Mouse (Mus musculus) left cerebral cortex, adult 2 months (tissue): ENCODE data around the gene Acsm2. TPM values are rescaled to one million over a fixed set of nuclear protein-coding genes. Genes with fewer than 3 reads are reported as not detected.

ENCODE experiments used
- DNase-seq, 2 experiments: peaks; one replicate each; pipeline ENCODE4 v3.0.0; 2021 to 2022; ENCODE audit warnings: low spot score in 2 of 2, mixed read lengths in 1 of 2; ENCODE audit errors: extremely low spot score in 1 of 2
- H3K27ac ChIP-seq: fragments of 200-600 bp; 2 replicates; pipeline ENCODE4 v1.8.1; 2022
- H3K4me3 ChIP-seq: fragments of 200-600 bp; 2 replicates; pipeline ENCODE4 v1.8.1; 2022
- CTCF ChIP-seq: fragments of 200-600 bp; IDR thresholded peaks from 2 replicates; pipeline ENCODE4 v1.8.1; 2022; ENCODE audit warnings: antibody characterized with exemption, mild to moderate bottlenecking, moderate library complexity
- intact Hi-C: fragments of 180-260 bp; cut with DNase I; formaldehyde crosslinking; loops from one replicate; pipeline ENCODE4 v1.15.1; 2025
- total RNA-seq, 2 experiments: library from RNA; stranded (reverse); gene quantifications; 2 replicates each; pipeline ENCODE4 v1.2.3; 2021

The Acsm2 gene
- total RNA-seq, 2 experiments from 2014 or later = not detected

DNA sequence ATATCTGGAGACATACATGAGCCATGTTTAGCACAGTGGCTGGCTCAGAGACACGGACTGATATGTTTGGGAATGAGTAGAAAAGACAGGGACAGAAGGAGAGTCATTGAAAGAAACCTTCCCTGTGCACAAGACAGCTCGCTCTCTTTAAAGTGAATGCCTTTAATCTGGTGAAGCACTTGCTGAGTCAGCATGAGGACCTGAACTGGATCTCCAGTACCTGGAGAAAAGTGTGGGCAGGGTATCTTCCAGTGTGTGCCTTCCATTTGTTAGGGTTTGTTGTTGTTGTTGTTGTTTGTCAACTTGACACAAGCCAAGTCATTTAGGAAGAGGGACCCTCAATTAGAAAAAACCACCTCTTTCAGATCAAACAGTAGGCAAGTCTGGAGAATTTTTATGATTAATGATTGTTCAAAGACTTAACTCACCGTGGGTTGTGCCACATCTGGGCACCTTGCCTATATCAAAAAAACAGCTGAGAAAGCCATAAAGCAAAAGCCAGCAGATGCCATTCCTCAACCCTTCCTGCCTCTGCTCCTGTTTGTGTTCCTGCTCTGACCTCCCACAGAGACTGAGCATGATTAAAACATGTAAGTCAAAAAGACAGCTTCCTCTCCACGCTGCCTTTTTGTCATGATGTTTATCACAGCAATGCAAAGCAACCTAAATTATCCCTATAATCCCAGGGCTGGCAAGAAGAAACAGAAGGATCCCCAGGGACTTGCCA is 64.2 kb downstream of the Acsm2 start:
- no peak overlapping the region for H3K4me3 ChIP-seq
- no peak for TF ChIP-seq CTCF
- intact Hi-C loops = no loop called here

DNA sequence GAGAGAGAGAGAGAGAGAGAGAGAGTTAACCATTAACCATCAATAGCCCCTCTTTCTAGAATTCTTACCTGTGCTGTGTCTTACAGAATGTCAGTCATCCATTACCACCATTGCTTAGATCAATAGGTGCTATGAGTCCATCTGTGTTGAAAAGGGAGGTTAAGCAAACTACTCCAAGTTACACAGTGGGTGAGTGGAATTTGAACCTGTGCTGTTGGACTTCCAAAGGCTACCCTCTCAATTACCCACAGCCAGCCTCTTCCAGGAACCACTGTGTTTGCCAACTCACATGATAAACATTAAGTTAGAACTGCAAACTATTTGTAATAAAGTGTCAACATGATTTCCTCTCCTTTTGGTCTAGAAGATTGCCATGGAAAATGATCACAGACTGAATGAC is 66.0 kb downstream of the Acsm2 start:
- Histone ChIP-seq H3K4me3 (no peak overlapping the region), H3K27ac (no peak overlapping the region)
- intact Hi-C loops = no loop called here
- no peak for TF ChIP-seq CTCF
- DNase-seq = no peak

More for the DNA sequence above, 64.2 kb downstream of the Acsm2 start:
- H3K27ac ChIP-seq = no peak overlapping the region
- no peak for DNase-seq

DNA sequence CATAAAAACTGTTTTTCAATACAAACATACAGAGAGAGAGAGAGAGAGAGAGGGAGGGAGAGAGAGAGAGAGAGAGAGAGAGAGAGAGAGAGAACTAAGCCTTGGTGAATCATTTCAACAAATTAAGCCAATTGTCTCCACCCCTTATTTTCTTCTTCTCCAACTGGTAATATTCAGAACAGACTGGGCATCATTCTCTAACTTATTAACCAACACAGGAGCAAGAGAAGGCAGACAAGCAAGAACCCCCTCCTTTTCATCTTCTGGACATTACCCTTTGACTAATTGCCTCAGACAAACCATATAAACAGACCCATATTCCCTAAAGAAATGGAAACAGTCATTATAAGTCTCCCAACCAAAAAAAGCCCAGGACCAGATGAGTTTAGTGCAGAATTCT is 84.6 kb downstream of the Acsm2 start:
- Histone ChIP-seq H3K4me3 (no peak overlapping the region), H3K27ac (no peak overlapping the region)
- DNase-seq = no peak
- intact Hi-C loops = no loop called here
- no peak for TF ChIP-seq CTCF

DNA sequence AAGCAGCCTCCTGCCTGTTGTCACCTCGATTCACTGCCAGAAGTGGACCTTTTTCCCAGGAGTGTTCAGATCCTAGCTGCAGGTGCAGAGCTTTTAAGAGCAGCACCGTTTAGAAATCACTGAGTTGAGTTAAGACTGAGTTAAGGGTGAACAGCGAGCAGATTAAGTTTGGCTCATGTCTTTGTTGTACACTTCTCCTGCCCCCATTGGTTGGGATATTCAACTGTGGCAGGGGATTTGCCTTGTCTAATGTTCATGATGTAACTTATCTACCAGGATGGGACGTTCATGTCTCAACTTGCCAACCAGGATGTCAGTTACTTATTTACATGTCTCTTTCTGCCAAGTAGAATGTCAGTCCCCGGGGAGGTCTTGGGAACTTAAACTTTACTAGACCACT is 88.2 kb downstream of the Acsm2 start:
- intact Hi-C loops = no loop called here

More for the DNA sequence above, 88.2 kb downstream of the Acsm2 start:
- DNase-seq = no peak
- H3K4me3 ChIP-seq = no peak overlapping the region
- H3K27ac ChIP-seq = no peak overlapping the region
- TF ChIP-seq CTCF = no peak

Other genes starting within 250 kb of the Acsm2 start
- gene Gp2, start 95.1 kb upstream of the Acsm2 start, total RNA-seq = not detected
- gene Umod, start 75.1 kb upstream of the Acsm2 start, total RNA-seq = not detected
- under 1 TPM; 0.41 to 0.77 TPM for gene Acsm5, start 34.9 kb upstream of the Acsm2 start, total RNA-seq
- not detected for gene Pdilt, start 30.9 kb upstream of the Acsm2 start, total RNA-seq
- gene Acsm1, start 52.7 kb downstream of the Acsm2 start, total RNA-seq = not detected
- gene Acsm4, start 135.7 kb downstream of the Acsm2 start, total RNA-seq = not detected
- gene Thumpd1, start 166.5 kb downstream of the Acsm2 start, total RNA-seq = 10 to 100 TPM; 43.0 to 44.6 TPM
- gene Acsm3, start 206.6 kb downstream of the Acsm2 start, total RNA-seq = not detected
- 1 to 10 TPM in 1 of 2 experiments, under 1 TPM in 1; 0.47 to 1.9 TPM for gene Rexo5, start 239.7 kb downstream of the Acsm2 start, total RNA-seq
- 1 to 10 TPM; 8.2 to 8.8 TPM for gene Eri2, start 239.7 kb downstream of the Acsm2 start, total RNA-seq